Mouse (Mus musculus) ES-Bruce4 (cell line): ENCODE results near the gene Gm49661. TPM values are rescaled to one million over a fixed set of nuclear protein-coding genes. Genes with fewer than 3 reads are reported as not detected.
A peak's percentile ranks its signal among the peaks of the same experiment; 100 is the strongest.

Experiments used
- H3K27ac ChIP-seq: 2 replicates; pipeline ENCODE4 v1.5.1; 2012; ENCODE audit warnings: low read length, inconsistent platforms; ENCODE audit not compliant: insufficient read depth
- H3K27me3 ChIP-seq: 2 replicates; pipeline ENCODE4 v1.6.1; 2012; ENCODE audit warnings: mild to moderate bottlenecking, low read length, inconsistent platforms; ENCODE audit not compliant: control insufficient read depth, poor library complexity, insufficient read depth, severe bottlenecking
- H3K36me3 ChIP-seq: 2 replicates; pipeline ENCODE4 v1.6.1; 2012; ENCODE audit warnings: inconsistent platforms, mild to moderate bottlenecking, low read length, moderate library complexity; ENCODE audit not compliant: control insufficient read depth, poor library complexity, insufficient read depth, severe bottlenecking
- H3K4me1 ChIP-seq: one replicate; pipeline ENCODE4 v1.8.1; 2011; ENCODE audit warnings: low read length; ENCODE audit not compliant: control insufficient read depth, insufficient read depth
- H3K4me3 ChIP-seq: 2 replicates; pipeline ENCODE4 v1.5.1; 2011; ENCODE audit warnings: low read depth, mild to moderate bottlenecking, low read length
- H3K9ac ChIP-seq: 2 replicates; pipeline ENCODE4 v1.6.1; 2012; ENCODE audit warnings: low read depth, mild to moderate bottlenecking, inconsistent platforms; ENCODE audit not compliant: poor library complexity, severe bottlenecking
- H3K9me3 ChIP-seq: replicated peaks from 2 replicates; pipeline ENCODE4 v1.6.1; 2012; ENCODE audit warnings: mild to moderate bottlenecking, low read length, inconsistent platforms; ENCODE audit not compliant: control insufficient read depth, poor library complexity, insufficient read depth, severe bottlenecking
- CTCF ChIP-seq: IDR thresholded peaks from one replicate; pipeline ENCODE4 v1.8.1; 2011; ENCODE audit warnings: low read depth, low read length
- EP300 ChIP-seq: IDR thresholded peaks from 2 replicates; pipeline ENCODE4 v1.6.1; 2011; ENCODE audit warnings: low read depth, low read length; ENCODE audit not compliant: insufficient read depth
- POLR2A ChIP-seq: IDR thresholded peaks from one replicate; pipeline ENCODE4 v1.8.1; 2011; ENCODE audit warnings: low read length; ENCODE audit not compliant: insufficient read depth
- polyA plus RNA-seq: library from polyadenylated mRNA; stranded (reverse); fragments of >200 nt; gene quantifications from 2 replicates; pipeline ENCODE4 v1.2.4, GENCODE M21; 2011; ENCODE audit warnings: low read depth; ENCODE audit not compliant: missing spikeins, insufficient read depth, insufficient read length

Gm49661 gene
- polyA plus RNA-seq, 1 experiment = not detected

DNA sequence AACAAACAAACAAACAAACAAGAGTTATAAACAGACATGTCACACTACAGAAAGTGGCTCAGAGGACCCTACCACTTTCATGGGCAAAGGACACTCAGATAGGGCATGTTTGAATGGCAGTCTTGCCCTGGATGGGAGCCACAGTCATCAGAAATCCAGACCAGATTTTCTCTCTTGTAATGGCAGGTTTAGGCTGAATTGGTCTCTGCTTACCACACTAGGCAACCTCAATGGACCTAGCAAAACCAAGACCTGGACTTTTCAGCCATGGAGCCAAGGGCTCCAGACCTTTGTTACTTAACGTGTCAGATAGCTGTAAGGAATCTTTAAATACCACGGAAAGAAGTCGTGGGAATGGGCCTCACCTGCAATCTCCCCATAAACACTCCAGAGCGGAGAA is 25.5 kb downstream of the Gm49661 start:
- H3K36me3 ChIP-seq = no peaks in the 10 kb centered on the region
- no peak overlapping the region for H3K4me3 ChIP-seq
- H3K9ac ChIP-seq = no peak overlapping the region
- H3K27ac ChIP-seq = no peak overlapping the region
- H3K4me1 ChIP-seq = no peaks in the 10 kb centered on the region
- no peaks in the 10 kb centered on the region for H3K9me3 ChIP-seq
- H3K27me3 ChIP-seq = peaks cover 14% of the 10 kb centered on the region
- TF ChIP-seq POLR2A = no peak
- no peak for TF ChIP-seq CTCF
- TF ChIP-seq EP300 = no peak

DNA sequence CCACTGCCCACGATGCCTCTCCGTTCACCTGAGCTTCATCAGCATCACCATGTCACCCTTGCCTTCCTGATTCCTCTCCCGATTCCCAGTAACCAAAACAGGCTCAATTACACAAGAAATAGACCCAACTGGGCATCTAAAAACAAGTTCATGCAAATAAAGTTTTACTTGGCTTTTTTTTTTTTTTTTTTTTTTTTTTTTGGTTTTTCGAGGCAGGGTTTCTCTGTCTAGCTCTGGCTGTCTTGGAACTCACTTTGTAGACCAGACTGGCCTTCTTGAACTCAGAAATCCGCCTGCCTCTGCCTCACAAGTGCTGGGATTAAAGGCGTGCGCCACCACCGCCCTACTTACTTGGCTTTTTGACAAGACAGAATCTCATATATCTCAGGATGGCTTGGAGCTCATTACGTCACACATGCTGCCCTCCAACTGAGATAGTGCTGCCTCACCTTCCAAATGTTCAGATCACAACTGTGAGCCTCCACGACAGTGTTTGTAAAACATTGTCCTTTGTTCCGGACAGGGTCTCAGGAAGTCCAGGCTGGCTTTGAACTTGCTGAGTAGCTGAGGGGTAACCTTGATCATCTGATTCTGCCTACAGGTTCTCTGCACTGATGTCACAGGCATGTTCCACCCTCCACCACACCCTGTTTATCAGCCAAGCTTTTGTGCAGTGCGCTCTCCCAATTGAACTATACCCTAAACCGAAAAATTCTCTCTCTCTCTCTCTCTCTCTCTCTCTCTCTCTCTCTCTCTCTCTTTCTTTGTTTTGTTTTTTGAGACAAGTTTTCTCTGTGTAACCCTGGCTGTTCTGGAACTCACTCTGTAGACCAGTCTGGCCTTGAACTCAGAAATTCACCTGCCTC is 31.4 kb downstream of the Gm49661 start:
- H3K4me3 ChIP-seq = peak overlapping the region; percentile 31
- no peaks in the 10 kb centered on the region for H3K36me3 ChIP-seq
- H3K27me3 ChIP-seq = no peaks in the 10 kb centered on the region; the same call in 1 of the 2 replicates
- no peak for TF ChIP-seq CTCF
- no peak for TF ChIP-seq POLR2A
- TF ChIP-seq EP300 = no peak
- H3K27ac ChIP-seq = no peak overlapping the region
- H3K4me1 ChIP-seq = no peaks in the 10 kb centered on the region
- no peaks in the 10 kb centered on the region for H3K9me3 ChIP-seq
- no peak overlapping the region for H3K9ac ChIP-seq

DNA sequence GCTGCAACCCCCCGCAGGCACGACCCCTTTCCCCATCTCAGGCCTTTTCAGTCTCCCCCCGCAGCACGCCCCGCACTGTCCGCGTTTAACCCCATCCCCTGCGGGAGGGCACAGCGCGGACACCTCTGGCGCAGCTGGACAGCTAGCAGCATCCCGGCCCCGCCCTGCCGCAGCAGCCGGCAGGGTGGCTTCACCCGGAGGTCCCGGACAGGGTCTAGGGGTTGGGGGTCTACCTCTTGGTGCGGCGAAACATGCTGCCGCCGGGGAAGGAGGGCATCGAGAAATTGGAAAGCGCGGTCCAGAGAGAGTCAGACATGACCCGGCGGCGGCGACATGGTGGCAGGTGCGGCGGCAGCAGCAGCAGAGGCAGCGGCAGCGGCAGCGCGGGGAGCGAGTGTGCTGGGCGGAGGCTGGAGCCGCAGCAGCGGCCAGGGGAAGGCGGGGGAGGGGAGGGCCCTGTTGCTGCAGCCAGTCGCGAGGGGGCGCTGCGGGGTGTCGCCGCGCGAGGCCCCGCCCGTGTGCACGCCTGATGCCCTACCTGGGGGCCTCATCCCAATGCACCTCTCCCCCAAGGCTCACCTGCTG is 32.2 kb downstream of the Gm49661 start, which contains the start of gene Mast1:
Mast1 (minus strand) TSS at position 398 of the 585 bp plus-strand sequence.
- H3K9me3 ChIP-seq = no peaks in the 10 kb centered on the region
- H3K27me3 ChIP-seq = no peaks in the 10 kb centered on the region; the same call in 1 of the 2 replicates
- no peak within 1 kb of the TSS for H3K27ac ChIP-seq
- TF ChIP-seq EP300 (no peak), CTCF (peak; percentile 72), POLR2A (no peak)
- peak within 1 kb of the TSS; percentile 45 for H3K9ac ChIP-seq
- H3K4me1 ChIP-seq = no peaks in the 10 kb centered on the region
- H3K36me3 ChIP-seq = no peaks in the 10 kb centered on the region
- peak within 1 kb of the TSS; percentile 87 for H3K4me3 ChIP-seq

DNA sequence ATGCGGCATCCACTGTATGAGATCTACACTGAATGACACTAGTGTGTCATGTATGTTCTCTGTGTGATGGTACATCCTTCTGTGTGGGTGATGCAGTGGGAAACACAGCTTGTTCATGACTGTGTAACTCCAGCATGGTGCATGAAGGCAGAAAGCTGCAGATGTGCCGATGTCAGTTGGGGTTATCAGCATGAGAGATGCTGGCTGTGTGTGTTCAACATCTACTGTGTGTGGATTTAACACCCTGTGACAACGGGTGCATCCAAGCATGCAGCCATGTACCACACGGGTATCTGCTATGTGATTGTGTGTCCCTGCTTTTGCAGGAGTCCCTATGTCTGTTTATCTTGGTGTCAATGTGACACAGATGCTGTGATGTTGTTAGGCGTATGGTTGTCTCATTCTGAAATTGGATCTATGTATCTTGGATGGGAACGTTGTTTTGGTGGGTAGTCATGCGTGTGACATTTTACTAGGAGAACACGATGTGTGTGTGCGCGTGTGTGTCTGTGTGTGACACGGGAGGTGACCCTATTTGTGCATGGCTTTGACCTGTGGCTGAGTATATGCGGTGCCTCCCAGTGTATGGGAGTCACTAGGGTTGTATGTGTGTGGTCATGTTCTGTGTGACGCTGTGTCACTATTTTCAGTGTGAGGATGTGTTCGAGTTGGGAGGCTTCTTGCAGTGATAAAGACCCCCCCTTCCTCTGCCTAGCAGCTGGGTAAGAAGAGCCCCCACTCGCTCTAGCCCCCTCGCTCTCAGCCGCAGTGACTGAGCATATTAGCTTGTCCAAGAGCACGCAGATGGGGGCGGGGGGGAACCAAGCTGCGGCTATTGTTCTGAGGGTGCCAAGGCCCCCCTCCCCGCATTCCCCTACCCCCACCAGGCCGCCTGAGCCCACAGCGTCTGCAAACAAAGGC is 32.9 kb downstream of the Gm49661 start:
- H3K9me3 ChIP-seq = no peaks in the 10 kb centered on the region
- no peak overlapping the region for H3K27ac ChIP-seq
- no peaks in the 10 kb centered on the region for H3K4me1 ChIP-seq
- H3K27me3 ChIP-seq = no peaks in the 10 kb centered on the region; the same call in 1 of the 2 replicates
- H3K9ac ChIP-seq = peak overlapping the region; percentile 45; the same call in 1 of the 2 replicates
- H3K4me3 ChIP-seq = peak overlapping the region; percentile 87
- no peaks in the 10 kb centered on the region for H3K36me3 ChIP-seq
- TF ChIP-seq POLR2A = no peak
- TF ChIP-seq EP300 = no peak
- TF ChIP-seq CTCF = no peak

DNA sequence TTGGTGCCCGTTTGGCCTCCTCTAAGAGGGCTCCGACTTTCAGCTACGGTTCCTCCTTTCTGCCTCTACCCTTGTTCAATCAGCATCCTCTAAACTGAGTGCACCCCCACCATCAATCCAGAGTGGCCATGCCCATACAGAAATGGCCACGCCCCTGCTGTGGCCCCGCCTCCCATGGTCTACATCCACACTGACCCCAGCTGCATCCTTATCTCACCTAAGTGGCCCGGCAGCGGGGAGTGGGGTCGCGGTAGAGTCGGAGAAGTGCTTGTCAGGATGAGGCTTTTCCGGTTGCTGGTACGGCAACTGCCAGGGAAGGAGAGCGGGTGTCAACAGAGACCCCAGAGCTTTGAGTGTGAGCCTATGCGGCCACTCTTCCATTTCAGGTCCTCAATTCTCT is 33.7 kb downstream of the Gm49661 start:
- H3K9me3 ChIP-seq = no peaks in the 10 kb centered on the region
- no peak overlapping the region for H3K9ac ChIP-seq
- H3K4me1 ChIP-seq = no peaks in the 10 kb centered on the region
- TF ChIP-seq CTCF (no peak), EP300 (no peak), POLR2A (no peak)
- H3K4me3 ChIP-seq = no peak overlapping the region
- no peak overlapping the region for H3K27ac ChIP-seq
- H3K27me3 ChIP-seq = no peaks in the 10 kb centered on the region
- no peaks in the 10 kb centered on the region for H3K36me3 ChIP-seq
